Mouse (Mus musculus) lung, adult 2 months (tissue): ENCODE results near the gene Nat8f1.

ENCODE experiments used
- CTCF ChIP-seq: fragments of 200-500 bp; IDR thresholded peaks from 2 replicates; pipeline ENCODE4 v1.5.1; 2011; ENCODE audit warnings: mild to moderate bottlenecking, low read length, control low read depth; ENCODE audit not compliant: insufficient read depth
- POLR2A ChIP-seq: fragments of 200-500 bp; IDR thresholded peaks from 2 replicates; pipeline ENCODE4 v1.6.1; 2011; ENCODE audit warnings: low read depth, mild to moderate bottlenecking, control low read depth, low read length, borderline replicate concordance; ENCODE audit errors: extremely low read depth

- TF ChIP-seq CTCF = no peak
- no peak for TF ChIP-seq POLR2A
Measured at GRCm38 (mm10) chr6:85942469-85942868, 27.0 kb upstream of the Nat8f1 start.
